Mouse (Mus musculus): ENCODE measurements around the gene Dennd1a.

The Dennd1a gene

DNA sequence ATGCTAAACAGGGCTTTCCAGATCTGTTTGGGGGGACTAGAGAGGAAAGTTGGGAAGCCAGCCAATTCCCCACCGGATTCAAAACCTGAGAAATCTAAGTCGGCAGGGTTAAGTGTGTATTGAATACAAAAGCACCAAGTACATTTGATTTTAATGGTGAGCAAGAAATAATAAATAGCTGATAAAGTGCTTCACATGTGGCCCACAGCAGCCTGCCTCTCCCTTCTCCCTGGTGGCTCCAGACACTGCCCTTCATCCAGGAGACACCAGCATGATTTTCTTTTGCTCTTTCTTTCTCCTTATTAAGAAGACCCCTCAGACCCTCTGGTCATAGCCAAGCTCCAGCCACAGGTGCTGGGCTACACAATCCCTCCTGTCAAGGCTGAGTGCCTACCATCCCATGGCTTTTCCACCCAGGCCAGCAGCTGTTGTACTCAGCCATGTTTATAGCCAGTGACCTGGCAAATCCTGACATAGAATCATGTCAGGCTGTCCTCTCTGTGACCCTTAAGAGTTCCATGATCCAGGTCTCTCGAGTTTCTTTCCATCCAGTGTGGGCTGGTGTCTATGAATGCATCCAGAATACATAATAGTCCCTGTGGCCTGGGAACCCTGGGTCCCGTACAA, 467.6 kb downstream of the Dennd1a start:
- DNase-seq (ENCODE audit: extremely low spot score, low spot score) = no peak

DNA sequence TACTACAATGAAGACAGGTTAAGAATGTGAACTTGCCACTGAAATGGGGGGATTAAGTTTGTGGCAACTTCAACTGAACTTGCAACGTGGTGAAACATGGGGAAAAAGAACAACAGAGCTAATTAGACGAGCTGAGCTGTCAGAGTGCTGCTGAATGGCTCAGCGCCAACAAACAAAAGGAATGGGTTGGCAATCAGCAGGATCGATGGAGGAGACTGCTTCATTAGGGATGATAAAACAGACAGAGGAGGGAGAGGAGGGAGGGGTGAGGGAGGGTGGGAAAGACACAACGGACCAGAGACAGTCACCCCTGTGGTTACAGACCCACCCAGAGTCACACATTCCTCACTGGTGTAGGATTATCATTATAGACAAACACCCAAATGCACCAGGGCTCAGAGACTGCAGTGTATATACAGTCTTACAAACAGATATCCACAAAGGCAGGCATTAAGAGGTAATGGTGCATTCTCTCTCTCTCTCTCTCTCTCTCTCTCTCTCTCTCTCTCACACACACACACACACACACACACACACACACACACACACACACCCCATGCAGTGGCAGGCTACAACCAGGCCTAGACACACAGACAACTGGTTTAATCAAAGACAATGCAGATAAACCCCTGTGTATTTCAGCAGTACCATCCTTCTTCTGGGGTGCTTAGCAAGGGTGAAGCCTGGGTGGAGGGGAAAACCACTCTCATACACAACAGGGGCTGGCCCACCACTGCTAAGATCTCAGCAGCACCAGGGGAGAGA, 468.2 kb downstream of the Dennd1a start:
- no peak for DNase-seq (ENCODE audit: extremely low spot score, low spot score)

DNA sequence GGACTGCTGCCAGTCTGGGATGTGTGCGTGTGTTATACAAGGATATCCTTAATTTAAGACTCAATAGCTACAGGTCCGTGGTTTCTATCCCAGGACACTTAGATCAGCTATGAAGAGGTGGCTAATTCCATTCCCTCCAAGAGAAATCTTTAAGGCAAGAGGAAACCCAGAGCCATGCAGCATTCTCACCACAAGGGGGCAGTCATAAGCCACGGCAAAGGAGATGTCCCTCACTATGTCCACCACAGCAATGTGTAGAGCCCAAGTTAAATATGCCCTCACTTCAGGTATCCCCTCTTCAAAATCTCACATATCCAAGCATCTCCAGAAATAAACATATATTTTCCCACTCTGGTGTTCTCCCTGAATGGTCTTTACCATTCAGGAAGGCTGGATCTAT, 471.5 kb downstream of the Dennd1a start:
- peak; percentile 85 for DNase-seq (ENCODE audit: extremely low spot score, low spot score)

DNA sequence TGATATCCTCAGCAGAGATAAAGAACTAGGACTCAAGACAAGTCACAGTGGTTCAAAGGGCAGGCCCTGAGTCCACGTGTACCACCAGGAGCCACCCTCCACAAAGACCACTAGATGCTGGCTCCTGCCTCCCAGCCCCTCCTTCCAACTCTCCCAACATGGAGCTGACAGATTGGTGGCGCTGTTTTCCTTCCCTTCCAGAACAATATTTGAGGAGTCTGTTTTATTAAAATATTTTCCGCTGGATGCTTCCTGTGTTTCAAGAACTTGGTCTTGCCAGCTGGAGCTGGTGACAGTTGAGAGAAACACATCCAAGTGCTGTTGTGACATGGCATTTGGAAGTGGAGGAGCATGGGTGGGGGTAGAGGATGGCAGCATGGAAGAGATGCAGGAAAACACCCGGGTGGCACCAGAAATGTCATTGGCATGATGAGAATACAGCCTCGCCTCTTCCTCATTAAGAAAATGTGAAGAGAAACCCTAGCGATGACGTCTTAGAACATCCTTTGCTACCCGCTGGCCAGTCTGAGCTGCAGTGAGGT, 472.3 kb downstream of the Dennd1a start:
- DNase-seq (ENCODE audit: extremely low spot score, low spot score) = no peak

DNA sequence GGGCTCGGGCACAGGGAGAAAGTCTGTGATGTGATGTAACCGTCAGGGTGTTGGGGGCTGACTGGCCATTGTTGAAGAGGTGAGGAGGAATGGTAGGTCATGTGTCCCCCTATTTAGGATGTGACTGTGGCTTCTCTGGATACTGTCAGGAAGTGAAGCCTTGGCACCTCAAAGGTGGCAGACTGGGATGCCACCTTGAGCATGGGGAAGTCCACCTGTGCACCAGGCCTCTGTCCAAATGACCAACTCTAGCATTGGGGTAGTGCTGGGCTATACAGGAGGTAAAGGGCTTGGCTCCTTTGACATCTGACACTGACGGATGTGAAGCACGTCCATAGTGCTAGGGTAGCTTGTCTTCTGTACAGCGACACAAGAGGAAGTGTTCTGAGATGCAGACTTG, 474.8 kb downstream of the Dennd1a start:
- no peak for DNase-seq (ENCODE audit: extremely low spot score, low spot score)

DNA sequence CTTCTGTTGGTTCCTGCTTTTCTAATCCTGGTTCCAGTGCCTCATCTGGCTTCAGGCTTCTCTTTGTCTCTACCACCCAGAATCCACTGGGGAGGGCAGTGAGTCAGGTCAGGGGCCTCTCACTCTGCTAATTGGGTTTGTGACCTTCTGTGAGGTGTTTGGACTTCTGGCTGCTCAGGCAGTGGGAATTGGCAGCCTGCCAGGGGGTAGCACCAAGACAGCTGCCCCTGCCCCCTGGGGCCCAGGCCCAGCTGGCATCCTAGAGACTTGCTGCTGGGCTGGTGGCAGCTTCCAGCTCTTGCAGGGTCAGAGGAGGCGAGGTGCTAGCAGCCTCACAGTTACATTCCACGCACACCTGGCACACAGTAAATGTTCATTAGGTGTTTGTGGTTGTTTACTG, 475.5 kb downstream of the Dennd1a start:
- DNase-seq (ENCODE audit: extremely low spot score, low spot score) = no peak

DNA sequence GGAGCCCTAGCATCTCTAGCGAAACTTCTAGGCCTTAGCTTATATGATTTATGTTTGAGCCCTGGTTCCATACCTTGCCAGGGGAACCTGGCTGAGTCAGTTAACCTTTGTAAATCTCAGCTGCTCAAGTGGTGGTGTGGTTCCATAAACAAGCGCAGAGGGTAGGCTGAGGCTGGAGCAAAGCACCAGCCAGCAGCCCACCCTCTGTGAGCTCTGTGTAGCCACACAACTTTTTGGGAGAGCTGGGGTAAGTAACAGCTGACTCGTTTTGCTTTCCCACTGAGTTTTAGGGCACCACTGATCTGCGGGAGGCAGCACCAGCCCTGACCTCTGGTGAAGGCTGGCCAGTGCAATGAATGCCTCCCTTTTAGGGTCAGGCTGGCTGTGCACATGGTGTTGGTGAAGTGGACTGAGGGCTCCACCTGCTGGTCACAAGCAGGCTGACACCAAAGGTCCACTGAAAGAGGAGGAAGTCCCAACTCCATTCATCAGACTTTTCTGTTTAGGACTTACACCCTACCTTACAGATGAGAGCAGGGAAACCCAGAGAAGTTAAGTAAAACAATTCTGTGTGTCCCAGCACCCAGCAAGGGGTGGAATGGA, 484.5 kb downstream of the Dennd1a start:
- peak; percentile 82 for DNase-seq (ENCODE audit: extremely low spot score, low spot score)

DNA sequence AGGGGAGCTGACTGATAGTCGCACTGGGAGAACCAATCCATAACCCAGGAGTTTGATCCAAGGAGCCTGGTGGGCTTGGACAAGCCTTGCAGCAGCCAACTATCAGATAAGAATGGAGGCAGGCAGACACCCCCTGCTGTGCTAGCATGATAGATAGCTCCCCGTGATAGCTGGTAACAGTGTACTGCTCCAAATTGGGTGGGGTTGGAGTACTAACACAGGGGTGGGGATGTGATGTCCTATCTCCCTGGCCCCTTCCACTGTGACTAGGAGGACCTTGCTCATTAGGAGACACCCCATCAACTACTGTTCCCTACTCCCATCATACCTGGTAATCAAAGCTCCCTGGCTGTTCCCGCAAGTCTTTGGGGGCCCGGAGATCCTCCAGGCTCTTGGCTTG, 485.5 kb downstream of the Dennd1a start:
- DNase-seq (ENCODE audit: extremely low spot score, low spot score) = no peak

DNA sequence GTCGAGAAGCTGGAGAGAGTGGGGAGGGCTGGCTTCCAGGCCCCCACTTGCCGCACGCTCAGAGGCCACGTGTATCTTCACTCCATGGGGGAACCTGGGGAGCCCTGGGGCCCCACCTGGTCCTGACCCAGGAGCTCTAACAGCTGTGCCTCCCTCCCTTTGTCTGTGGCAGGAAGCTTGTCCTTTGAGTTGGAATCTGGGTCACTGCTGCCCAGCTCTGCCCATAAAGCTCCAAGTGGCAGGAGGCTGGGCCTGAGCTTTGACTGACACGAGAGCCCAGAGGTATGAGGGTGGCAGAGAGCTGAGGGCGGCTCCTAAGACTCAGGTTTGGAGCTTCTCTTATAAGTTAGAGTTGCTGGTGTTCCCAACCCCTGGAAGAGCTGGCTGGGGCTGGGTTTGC, 488.1 kb downstream of the Dennd1a start:
- no peak for DNase-seq (ENCODE audit: extremely low spot score, low spot score)

DNA sequence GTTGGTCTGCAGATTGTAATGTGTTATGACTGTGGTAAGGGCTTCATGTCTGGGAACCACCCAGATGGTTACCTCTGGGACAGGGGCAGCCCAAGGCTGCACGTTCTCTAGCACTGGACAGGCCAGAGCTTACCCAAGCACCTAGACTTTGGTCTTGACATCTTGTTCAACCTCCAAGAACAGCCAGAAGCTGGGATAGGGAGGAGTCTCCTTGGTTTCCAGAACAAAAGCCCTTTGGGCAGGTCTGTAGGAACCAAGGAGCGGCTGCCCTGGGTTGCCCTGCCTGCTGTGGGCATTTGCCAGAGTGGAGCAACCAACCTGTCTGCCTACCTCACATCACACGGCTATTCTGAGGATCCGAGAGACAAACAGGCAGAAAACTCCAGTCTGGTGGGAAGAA, 490.1 kb downstream of the Dennd1a start:
- no peak for DNase-seq (ENCODE audit: extremely low spot score, low spot score)

DNA sequence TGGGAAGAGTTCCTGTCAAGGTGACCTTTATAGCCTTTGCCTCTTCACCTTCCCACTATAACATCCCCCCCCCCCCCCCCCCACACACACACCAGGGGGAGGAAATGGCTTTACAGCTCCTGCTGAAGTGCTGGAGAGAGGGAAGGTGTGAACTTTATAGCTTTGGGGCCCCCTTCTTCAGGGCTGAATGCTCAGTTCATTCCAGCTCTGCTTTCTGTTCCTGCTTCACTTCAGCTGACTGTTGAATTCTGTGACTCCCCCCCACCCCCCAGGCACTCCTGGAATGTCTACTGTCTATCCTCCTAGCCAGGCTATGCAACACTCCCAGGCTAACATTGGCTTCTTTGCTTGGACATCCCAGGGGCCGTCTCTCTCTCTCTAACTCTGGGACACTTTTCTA, 491.2 kb downstream of the Dennd1a start:
- no peak for DNase-seq (ENCODE audit: extremely low spot score, low spot score)

DNA sequence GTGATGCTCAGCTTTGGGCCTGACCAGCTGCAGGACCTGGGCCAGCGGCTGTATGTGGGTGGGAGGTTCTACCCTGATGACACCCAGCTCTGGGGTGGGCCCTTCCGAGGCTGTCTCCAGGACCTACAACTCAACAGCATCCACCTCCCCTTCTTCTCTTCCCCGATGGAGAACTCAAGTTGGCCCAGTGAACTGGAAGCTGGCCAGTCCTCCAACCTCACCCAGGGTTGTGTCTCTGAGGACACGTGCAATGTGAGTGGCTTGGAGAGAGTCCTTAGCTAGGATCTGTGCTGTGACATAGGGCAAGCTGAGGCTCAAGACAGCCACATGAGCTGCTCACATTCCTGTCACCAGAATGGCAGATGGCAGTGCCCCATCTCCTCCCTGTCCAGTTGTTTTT, 495.9 kb downstream of the Dennd1a start:
- DNase-seq (ENCODE audit: extremely low spot score, low spot score) = no peak

DNA sequence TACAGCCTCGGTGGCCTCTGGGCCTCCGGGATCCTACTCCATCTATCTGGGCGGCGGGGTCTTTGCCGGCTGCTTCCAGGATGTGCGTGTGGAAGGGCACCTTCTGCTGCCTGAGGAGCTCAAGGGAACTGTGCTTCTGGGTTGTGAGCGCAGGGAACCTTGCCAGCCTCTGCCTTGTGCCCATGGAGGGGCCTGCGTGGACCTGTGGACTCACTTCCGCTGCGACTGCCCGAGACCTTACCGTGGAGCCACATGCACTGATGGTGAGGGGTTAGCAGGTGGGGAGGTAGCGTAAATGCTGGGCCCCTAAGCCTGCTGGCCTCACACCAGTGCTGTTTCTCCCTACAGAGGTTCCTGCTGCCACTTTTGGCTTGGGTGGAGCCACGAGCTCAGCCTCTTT, 496.5 kb downstream of the Dennd1a start:
- no peak for DNase-seq (ENCODE audit: extremely low spot score, low spot score)

DNA sequence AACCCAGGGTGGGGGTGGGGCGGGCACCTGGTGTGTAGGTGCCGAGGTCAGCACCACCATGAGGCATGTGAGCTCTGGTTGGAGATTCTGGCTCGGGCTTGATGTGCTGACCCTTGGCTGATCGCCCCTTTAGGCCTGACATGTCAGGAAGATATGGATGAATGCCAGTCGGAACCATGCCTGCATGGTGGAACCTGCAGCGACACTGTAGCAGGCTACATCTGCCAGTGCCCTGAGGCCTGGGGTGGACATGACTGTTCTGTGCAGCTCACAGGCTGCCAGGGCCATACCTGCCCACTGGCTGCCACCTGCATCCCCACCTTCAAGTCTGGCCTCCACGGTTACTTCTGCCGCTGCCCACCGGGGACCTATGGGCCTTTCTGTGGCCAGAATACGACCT, 497.2 kb downstream of the Dennd1a start:
- DNase-seq (ENCODE audit: extremely low spot score, low spot score) = no peak

DNA sequence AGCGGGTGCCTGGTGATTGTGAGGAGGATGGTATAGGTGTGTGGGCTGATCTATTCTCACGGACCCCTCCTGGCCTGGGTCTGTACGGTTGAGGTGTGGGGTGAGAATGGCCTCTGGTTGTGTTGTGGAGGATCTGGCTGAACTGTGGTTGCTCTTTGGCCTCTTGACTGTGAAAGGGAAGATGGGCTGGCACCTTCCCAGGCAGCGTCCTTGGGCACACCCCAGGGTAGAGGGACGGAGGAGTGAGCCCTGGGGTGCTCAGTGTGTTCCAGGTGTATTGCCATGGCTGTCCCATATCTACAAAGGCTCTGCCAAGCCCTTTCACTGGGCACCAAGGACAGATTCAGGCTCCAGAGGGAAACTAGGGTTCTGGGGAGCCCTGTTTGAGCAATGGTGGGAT, 498.2 kb downstream of the Dennd1a start:
- DNase-seq (ENCODE audit: extremely low spot score, low spot score) = no peak

DNA sequence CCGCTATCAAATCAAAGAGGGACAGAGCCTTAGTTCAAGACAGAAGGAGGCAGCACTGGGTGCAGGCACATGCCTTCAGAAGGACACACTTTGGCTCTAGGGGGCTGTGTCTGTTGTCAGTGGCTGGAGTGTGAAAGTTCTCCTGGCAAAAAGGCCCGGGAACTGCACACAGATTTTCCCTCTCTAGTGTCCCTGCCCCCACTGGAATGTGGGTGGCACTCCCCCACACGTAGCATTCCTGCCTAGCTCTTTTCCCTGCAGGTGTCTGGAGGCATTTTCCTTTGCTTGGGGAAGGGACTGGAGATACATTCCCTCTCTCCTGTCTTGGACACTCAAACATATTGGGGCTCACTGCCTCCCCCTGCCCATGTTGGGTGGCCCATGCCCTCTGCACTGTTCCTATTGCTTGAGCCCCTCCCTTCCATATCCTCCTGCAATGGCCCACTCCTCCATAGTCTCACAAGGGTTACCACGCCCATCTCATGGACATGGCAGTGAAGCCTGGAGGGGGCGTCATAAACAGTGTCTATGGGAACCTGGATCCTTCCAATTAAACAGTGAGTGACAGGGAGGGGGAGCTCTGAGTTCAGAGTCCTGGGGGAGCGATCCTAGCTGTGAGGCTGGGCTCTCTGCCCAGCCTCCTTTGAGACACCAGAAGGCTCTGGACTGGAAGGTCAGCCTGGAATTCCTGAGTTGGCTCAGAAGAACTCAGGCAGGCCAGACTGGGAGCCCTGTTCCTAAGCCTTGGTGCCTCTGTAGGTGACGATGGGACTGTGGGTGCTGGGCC, 498.8 kb downstream of the Dennd1a start:
- DNase-seq (ENCODE audit: extremely low spot score, low spot score) = no peak

DNA sequence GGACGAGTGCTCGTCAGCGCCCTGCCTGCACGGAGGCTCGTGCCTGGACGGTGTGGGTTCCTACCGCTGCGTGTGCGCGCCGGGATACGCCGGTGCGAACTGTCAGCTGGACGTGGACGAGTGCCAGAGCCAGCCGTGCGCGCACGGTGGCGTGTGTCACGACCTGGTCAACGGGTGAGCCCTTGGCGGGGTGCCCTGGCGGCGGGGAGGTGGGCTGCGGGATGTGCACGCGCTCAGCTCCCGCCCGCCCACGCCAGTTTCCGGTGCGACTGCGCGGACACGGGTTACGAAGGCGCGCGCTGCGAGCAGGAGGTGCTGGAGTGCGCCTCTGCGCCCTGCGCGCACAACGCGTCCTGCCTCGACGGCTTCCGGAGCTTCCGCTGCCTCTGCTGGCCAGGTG, 500.7 kb downstream of the Dennd1a start:
- DNase-seq (ENCODE audit: extremely low spot score, low spot score) = no peak

DNA sequence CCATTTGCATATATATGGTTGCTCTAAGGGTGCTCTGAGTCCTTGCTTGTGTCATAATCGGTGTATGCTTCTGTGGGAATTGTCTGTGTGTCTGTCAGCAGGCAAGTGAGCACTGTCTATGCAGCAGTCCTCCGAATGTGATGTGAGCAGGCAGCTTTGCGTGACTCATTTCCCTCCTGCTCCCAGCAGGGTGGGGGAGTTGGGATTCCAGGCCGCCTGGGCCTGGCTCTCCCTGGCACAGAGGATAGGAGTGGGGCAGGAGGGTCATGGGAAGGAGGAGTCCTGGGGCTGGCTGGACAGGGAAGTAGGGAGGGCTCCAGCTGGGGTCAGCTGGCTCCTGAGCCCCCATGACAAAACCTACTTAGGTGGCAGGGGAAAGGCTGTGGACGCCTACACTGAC, 502.7 kb downstream of the Dennd1a start:
- no peak for DNase-seq (ENCODE audit: extremely low spot score, low spot score)

DNA sequence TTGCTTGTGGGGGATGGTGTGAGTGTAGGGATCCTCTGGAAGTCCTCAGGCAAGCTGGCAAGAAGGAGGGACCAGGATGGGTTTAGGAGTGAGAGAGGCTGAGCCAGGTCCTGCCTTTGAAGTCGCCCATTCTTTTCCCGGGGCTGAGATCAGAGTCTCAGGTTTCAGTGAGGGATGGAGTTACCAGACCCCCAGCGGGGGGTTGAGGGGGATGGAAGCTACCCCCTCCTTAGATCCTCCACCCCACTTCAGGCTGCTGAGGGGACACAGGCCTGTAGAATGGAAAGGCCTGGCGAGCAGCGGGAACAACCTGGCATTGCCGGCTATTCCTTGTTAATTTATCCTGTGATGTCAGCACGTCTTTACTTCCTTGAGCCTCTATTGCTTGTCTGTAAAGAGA, 505.2 kb downstream of the Dennd1a start:
- no peak for DNase-seq (ENCODE audit: extremely low spot score, low spot score)

DNA sequence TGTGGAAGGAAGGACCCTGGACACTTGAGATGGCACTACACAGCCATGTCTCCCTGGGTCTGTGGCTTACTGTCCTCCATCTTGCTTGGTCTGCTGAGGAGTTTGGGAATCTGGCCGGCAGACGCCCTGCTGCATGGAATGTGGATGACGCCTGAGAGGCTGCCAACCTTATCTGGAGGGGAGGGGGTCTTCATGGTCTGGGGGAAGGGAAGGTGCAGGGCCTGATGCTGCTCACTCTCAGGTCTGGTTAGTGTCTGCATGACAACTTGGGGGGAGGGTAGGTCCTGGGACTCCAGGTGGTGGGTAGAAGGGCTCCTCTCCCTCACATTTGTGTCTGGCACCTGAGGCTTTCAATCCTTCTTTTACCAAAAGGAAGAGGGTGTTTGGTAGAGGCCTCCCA, 505.8 kb downstream of the Dennd1a start:
- DNase-seq (ENCODE audit: extremely low spot score, low spot score) = no peak

DNA sequence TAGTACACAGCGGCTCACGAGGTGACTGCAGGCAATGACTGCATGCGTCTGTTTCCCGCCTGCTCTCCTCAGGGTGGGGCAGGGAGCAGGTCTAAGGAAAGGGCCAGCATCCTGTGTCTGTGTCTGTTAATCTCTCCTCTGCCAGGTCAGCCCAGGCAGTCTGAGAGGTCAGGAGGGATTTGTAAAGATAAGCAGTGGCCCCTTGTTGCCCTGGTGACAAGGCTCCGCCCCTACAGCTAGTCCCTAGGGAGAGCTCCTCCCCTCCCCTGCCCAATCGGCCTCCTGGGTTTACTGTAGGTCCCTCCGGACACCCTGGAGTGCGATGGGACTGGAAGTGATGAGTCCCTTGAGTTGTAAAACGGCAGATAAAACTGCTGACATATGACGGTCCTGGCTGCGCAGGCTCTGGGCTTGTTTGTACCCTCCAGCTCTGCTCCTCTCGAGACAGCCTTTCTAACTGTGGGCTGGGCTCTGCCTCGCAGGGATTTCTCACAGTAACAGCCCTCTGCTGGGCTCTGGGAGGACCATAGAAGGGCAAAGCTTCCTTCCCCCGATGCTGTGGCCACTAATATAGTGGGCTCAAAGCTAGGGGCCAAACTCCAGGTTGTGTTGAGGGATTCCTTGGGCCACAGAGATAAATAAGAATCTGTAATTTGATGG, 506.8 kb downstream of the Dennd1a start:
- DNase-seq (ENCODE audit: extremely low spot score, low spot score) = peak; percentile 80

Measured in neural tube, embryonic 10.5 days (tissue).